Mouse (Mus musculus): ENCODE results near the gene Aatf. TPM values are rescaled to one million over a fixed set of nuclear protein-coding genes. Genes with fewer than 3 reads are reported as not detected.
A peak's percentile ranks its signal among the peaks of the same experiment; 100 is the strongest.

Gene Aatf
- 58.0 and 63.6 TPM in 2 replicates for polyA plus RNA-seq (2015; fragmentation: Nextera tagmentation; extraction: Ambion mirVana)

DNA sequence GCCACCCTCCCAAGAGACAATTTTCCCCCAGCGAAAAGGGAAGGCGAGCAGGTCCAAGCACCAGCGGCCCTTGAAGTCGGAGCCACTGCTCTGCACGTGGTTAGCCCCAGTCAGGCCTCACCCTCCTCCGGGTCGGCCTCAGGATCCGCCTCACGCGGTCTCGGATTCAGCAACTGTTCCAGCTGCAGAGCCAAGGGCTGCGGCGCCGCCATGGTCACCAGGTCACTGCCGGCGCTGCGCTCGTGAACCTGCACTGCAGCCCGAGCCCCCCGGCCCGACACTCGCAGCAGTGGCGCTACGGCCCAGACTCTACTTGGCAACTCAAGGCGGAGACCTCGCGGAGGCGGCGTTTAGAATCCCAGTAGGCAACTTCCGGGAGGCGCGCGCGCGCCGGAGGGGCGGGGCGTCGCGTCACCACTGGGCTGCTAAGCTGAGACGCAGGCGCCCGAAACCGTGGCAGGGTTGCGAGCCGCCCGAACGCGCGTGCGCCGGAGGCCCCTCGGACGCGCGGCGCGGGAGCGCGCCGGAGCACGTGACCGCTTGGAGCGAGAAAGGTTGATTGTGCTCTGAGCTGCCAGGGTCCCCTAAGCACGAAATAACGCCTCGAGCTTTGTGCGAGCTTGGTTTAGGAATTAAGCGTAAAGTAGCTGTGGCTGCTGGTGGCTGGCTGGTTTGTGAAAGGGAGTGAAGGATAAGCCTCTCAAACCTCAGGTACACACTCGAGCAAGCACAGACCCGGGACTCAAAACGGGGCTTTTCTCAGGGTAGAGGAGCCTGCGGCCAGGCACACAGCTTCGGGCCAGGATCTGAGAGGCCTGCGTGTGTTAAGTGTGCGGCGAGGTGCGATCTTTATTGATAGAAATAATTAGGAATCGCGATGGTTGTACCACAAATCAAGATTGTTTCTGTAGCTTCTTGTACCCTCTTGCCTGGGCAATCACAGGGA lies at the start of gene Aatf:
TSS of gene Aatf (minus strand) at position 352 of the 946 bp plus-strand sequence.
- ATAC-seq, result peak; percentile 100
- Histone ChIP-seq H3K4me1 (ENCODE audit: control insufficient read depth, insufficient read depth, low read length) (peaks cover 12% of the 10 kb centered on the region), H3K27ac (ENCODE audit: low read length) (peak within 1 kb of the TSS; percentile 70; the same call in 1 of the 2 replicates), H3K9ac (ENCODE audit: low read depth, low read length) (peak within 1 kb of the TSS; percentile 86), H3K4me3 (ENCODE audit: low read length) (peak within 1 kb of the TSS; percentile 73), H3K36me3 (ENCODE audit: control insufficient read depth, insufficient read depth, low read length) (peaks cover 2% of the 10 kb centered on the region; the same call in 1 of the 2 replicates), H3K27me3 (replicated peaks; ENCODE audit: control insufficient read depth, insufficient read depth, low read length) (peaks cover 24% of the 10 kb centered on the region), H3K9me3 (ENCODE audit: control insufficient read depth, low read length) (no peaks in the 10 kb centered on the region), H3K4me2 (ENCODE audit: low read depth, low read length) (peak within 1 kb of the TSS; percentile 89)
- WGBS, result under 1% methylated on average over 80 of the region's 80 CpGs

DNA sequence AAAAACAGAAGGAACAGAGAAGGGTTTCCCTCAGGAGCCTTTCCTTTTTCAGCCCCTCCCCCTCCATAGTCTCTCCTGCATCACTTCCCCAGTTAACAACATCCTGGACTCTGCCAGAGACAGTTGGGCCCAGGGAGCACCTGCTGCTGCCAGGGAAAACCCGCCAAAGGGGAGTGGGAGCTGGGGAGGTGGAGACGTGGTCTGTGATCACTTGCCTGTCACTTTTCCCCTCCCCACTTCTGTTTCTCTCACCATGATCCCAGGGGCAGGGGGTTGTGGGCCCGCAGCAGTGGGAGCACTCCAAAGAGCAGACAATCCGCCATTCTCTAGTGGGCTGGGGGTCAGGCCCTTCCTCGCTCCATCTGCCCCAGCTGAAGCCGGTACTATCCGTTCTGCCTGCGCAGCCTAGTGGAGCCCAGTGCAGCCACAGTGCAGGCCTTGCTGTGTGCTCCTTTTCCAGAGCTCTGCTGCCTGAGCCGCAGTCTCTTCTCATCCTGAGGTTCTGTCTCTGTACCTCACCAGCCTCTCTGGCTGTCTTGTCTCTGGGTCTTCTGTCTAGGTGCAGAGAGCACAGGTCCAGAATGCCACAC lies 49.5 kb upstream of the Aatf start:
- Histone ChIP-seq H3K27ac (ENCODE audit: low read length) (no peak overlapping the region), H3K4me2 (ENCODE audit: low read depth, low read length) (no peak overlapping the region), H3K4me3 (ENCODE audit: low read length) (no peak overlapping the region), H3K36me3 (ENCODE audit: control insufficient read depth, insufficient read depth, low read length) (no peaks in the 10 kb centered on the region), H3K4me1 (ENCODE audit: control insufficient read depth, insufficient read depth, low read length) (no peaks in the 10 kb centered on the region), H3K9me3 (ENCODE audit: control insufficient read depth, low read length) (no peaks in the 10 kb centered on the region), H3K9ac (ENCODE audit: low read depth, low read length) (no peak overlapping the region), H3K27me3 (replicated peaks; ENCODE audit: control insufficient read depth, insufficient read depth, low read length) (no peaks in the 10 kb centered on the region)
- no peak for ATAC-seq
- 34% methylated on average over 9 of the region's 9 CpGs for WGBS

DNA sequence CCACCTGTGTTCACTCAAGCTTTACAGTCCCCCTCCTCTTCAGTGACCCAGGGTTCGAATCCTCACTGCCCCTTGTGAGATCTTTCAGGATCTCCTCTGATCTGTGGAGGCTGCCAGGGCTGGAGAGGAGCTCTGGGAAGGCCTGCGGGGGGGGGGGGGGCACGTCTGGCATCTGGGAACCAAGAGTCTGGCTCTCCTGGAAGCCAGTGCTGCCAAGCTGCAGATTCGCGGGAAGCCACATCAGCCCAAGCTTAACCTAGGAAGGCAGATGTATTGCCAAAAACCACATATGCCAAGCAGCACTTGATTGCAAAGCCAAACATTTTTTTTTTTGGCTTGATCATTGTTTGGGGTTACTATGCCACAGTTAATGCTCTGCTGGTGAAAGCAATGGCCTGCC lies 48.2 kb upstream of the Aatf start:
- H3K27me3 ChIP-seq (replicated peaks; ENCODE audit: control insufficient read depth, insufficient read depth, low read length), result no peaks in the 10 kb centered on the region
- ATAC-seq, result no peak

DNA sequence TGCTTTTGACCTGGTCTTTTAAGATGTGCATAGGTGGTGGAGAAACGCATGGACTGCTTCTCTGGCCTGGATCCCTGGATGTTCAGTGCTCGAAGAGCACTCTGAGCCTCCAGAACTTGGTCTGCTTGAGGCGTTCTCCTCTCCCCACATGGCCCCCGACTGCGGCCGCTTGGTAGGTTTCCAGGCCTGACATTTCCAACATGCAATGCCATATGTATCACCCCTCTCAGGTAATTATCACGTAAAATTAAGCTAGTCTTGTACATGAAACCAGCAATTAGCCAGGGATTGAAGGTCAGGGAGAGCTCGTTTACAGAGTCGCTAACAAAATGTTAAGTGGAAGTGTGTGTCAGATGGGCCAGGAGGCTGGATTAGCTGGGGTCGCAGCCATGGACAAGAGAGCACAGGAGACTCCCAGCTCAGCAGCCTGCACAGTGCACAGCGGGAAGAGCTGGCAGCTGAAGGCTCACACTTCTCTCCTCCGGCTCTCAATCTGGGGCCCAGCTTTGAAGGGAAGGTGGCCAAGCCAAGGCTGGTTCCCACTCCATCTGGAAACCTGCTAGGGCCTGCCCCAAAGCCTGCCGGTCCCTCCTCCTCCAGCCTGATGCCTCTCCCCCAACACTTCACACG lies 40.6 kb upstream of the Aatf start:
- no peak overlapping the region for H3K4me3 ChIP-seq (ENCODE audit: low read length)
- no peak overlapping the region for H3K27ac ChIP-seq (ENCODE audit: low read length)
- H3K4me1 ChIP-seq (ENCODE audit: control insufficient read depth, insufficient read depth, low read length), result no peaks in the 10 kb centered on the region
- 81% methylated on average over 14 of the region's 14 CpGs for WGBS
- H3K9ac ChIP-seq (ENCODE audit: low read depth, low read length), result no peak overlapping the region
- no peaks in the 10 kb centered on the region for H3K9me3 ChIP-seq (ENCODE audit: control insufficient read depth, low read length)
- no peaks in the 10 kb centered on the region for H3K27me3 ChIP-seq (replicated peaks; ENCODE audit: control insufficient read depth, insufficient read depth, low read length)
- no peak for ATAC-seq
- H3K4me2 ChIP-seq (ENCODE audit: low read depth, low read length), result no peak overlapping the region
- no peaks in the 10 kb centered on the region for H3K36me3 ChIP-seq (ENCODE audit: control insufficient read depth, insufficient read depth, low read length)

More for the DNA sequence above, 48.2 kb upstream of the Aatf start:
- H3K36me3 ChIP-seq (ENCODE audit: control insufficient read depth, insufficient read depth, low read length), result no peaks in the 10 kb centered on the region
- no peak overlapping the region for H3K27ac ChIP-seq (ENCODE audit: low read length)
- 61% methylated on average over 5 of the region's 5 CpGs for WGBS
- H3K9me3 ChIP-seq (ENCODE audit: control insufficient read depth, low read length), result no peaks in the 10 kb centered on the region
- no peak overlapping the region for H3K9ac ChIP-seq (ENCODE audit: low read depth, low read length)
- H3K4me2 ChIP-seq (ENCODE audit: low read depth, low read length), result no peak overlapping the region
- H3K4me3 ChIP-seq (ENCODE audit: low read length), result no peak overlapping the region
- H3K4me1 ChIP-seq (ENCODE audit: control insufficient read depth, insufficient read depth, low read length), result no peaks in the 10 kb centered on the region

DNA sequence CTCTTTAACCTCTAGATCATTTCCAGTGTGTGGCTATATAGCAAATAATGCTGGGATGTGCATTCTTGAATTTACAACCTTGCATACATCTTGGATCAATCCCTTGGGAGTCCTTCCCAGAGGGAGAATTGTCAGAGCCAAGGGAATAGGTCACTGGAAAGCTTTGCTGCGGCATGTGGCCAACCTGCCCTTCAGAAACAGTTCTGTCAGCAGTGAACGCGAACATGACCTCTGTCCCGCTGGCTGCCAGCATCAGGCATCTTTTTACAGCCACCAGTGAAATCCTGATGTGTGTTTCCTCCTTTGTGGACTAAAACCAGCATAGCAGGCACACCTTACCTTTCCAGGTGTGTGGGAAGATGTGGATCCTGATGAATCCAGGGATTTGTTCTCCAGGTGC lies 38.0 kb upstream of the Aatf start:
- WGBS, result 58% methylated on average over 4 of the region's 4 CpGs
- Histone ChIP-seq H3K36me3 (ENCODE audit: control insufficient read depth, insufficient read depth, low read length) (no peaks in the 10 kb centered on the region), H3K4me3 (ENCODE audit: low read length) (no peak overlapping the region), H3K9ac (ENCODE audit: low read depth, low read length) (no peak overlapping the region), H3K4me1 (ENCODE audit: control insufficient read depth, insufficient read depth, low read length) (no peaks in the 10 kb centered on the region), H3K27ac (ENCODE audit: low read length) (no peak overlapping the region), H3K9me3 (ENCODE audit: control insufficient read depth, low read length) (no peaks in the 10 kb centered on the region), H3K27me3 (replicated peaks; ENCODE audit: control insufficient read depth, insufficient read depth, low read length) (no peaks in the 10 kb centered on the region), H3K4me2 (ENCODE audit: low read depth, low read length) (no peak overlapping the region)
- no peak for ATAC-seq

DNA sequence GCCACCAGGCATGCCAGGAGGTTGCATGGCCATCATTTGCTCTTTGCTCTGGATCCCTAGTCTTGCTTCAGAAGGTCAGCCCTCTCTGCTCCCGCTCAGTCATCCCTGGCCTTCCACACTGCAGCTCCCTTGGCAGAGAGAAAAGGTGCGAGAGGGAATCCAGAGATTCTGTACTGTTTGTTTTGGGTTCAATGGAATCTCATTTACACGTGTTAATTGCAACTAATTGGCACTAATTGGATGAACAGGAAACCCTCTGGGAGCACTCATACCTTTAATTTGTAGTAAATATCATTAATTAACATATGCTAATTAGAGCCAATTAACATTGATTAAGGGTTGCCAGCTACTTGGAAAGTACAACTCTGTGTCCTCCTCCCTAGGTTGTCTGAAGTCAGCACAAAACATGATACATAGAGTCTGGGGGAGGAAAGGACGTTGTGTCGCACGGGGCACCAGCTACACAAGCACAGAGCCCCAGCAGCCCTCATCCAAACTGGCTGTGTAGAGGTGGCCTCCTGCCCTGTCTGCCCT lies 36.0 kb upstream of the Aatf start:
- Histone ChIP-seq H3K4me3 (ENCODE audit: low read length) (no peak overlapping the region), H3K4me2 (ENCODE audit: low read depth, low read length) (no peak overlapping the region), H3K36me3 (ENCODE audit: control insufficient read depth, insufficient read depth, low read length) (no peaks in the 10 kb centered on the region), H3K27me3 (replicated peaks; ENCODE audit: control insufficient read depth, insufficient read depth, low read length) (no peaks in the 10 kb centered on the region), H3K27ac (ENCODE audit: low read length) (no peak overlapping the region), H3K9me3 (ENCODE audit: control insufficient read depth, low read length) (no peaks in the 10 kb centered on the region), H3K9ac (ENCODE audit: low read depth, low read length) (no peak overlapping the region), H3K4me1 (ENCODE audit: control insufficient read depth, insufficient read depth, low read length) (no peaks in the 10 kb centered on the region)
- no peak for ATAC-seq
- 57% methylated on average over 6 of the region's 6 CpGs for WGBS

DNA sequence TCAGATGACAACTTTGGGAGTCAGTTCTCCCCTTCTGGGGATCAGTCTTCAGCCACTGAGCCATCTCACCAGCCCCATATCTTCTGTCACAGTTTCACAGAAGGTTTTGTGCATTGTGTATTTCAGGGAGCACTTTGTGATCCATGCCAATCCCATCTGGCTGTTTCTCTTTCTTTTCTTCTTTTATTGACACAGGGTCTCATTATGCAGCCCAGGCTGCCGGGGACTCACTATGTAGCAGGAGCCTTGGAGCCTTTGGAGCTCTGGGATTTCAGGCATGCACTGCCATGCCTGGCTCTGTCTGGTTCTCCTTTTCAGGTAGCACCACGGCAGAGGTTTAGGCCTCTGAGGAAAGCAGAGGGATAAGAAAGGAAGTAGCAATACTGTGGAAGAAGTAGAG lies 35.0 kb upstream of the Aatf start:
- no peak overlapping the region for H3K4me2 ChIP-seq (ENCODE audit: low read depth, low read length)
- WGBS, result 44% methylated on average over 2 of the region's 2 CpGs
- ATAC-seq, result no peak
- no peaks in the 10 kb centered on the region for H3K4me1 ChIP-seq (ENCODE audit: control insufficient read depth, insufficient read depth, low read length)
- no peaks in the 10 kb centered on the region for H3K27me3 ChIP-seq (replicated peaks; ENCODE audit: control insufficient read depth, insufficient read depth, low read length)
- no peaks in the 10 kb centered on the region for H3K36me3 ChIP-seq (ENCODE audit: control insufficient read depth, insufficient read depth, low read length)
- no peak overlapping the region for H3K4me3 ChIP-seq (ENCODE audit: low read length)
- no peak overlapping the region for H3K9ac ChIP-seq (ENCODE audit: low read depth, low read length)
- H3K27ac ChIP-seq (ENCODE audit: low read length), result no peak overlapping the region
- no peaks in the 10 kb centered on the region for H3K9me3 ChIP-seq (ENCODE audit: control insufficient read depth, low read length)

DNA sequence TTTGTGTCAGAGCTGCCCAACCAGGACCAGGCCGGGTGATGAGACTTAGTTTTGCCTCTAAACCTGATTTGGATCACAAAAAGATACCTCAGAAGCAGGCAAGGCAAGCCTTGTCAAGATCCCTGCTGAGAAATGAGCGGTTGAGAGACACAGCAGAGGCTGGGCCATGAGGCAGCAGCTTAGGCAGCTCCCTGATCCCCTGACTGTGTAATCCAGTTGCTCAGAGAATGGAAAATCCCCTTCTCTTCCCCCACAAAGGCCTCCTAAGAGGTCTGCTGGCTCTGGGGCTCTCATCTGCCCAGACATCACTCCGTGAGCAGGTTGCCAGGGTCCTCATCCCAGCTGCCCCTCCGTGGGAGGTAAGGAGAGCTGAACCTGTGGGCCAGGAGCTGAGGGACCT lies 26.7 kb upstream of the Aatf start:
- Histone ChIP-seq H3K4me1 (ENCODE audit: control insufficient read depth, insufficient read depth, low read length) (no peaks in the 10 kb centered on the region), H3K36me3 (ENCODE audit: control insufficient read depth, insufficient read depth, low read length) (no peaks in the 10 kb centered on the region), H3K27ac (ENCODE audit: low read length) (no peak overlapping the region), H3K4me2 (ENCODE audit: low read depth, low read length) (no peak overlapping the region), H3K4me3 (ENCODE audit: low read length) (no peak overlapping the region), H3K9me3 (ENCODE audit: control insufficient read depth, low read length) (no peaks in the 10 kb centered on the region), H3K9ac (ENCODE audit: low read depth, low read length) (no peak overlapping the region), H3K27me3 (replicated peaks; ENCODE audit: control insufficient read depth, insufficient read depth, low read length) (no peaks in the 10 kb centered on the region)
- no peak for ATAC-seq
- WGBS, result 33% methylated on average over 4 of the region's 4 CpGs
